Comparison of ENCODE assay signal across 27 mouse cellular contexts in the genomic region with DNA sequence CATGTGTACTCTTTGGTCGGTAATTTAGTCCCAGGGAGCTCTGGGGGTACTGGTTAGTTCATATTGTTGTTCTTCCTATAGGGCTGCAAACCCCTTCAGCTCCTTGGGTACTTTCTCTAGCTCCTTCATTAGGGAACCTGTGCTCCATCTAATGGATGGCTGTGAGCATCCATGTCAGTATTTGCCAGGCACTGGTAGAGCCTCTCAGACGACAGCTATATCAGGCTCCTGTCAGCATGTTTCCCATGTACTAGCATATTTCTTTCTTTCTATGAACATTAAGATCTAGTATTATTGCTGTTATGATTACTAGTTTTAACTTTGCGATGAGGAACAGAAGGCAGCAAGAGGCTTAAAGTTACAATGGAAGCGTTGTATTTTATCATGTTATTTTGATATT. TPM values are rescaled to one million over a fixed set of nuclear protein-coding genes. Genes with fewer than 3 reads are reported as not detected.
"Had no signal": no experiment of that assay in that cellular context is flagged by ENCODE, and none has a peak within 500 bp of the region (broad histone marks: within the 10 kb centered on the region; RNA-seq: fewer than 3 reads in every experiment).

No protein-coding gene starts in this region.

- H3K9me3 ChIP-seq: heart, embryonic 13.5 days; heart, embryonic 15.5 days; hindbrain, embryonic 12.5 days; intestine, embryonic 15.5 days; kidney, embryonic 15.5 days; limb, embryonic 13.5 days; limb, embryonic 15.5 days had no signal

- H3K4me2 ChIP-seq: heart, embryonic 11.5 days; heart, embryonic 13.5 days; heart, embryonic 15.5 days; hindbrain, embryonic 12.5 days; hindbrain, embryonic 14.5 days; intestine, embryonic 15.5 days; kidney, embryonic 15.5 days; limb, embryonic 13.5 days; limb, embryonic 15.5 days had no signal

- H3K4me1 ChIP-seq: heart, embryonic 13.5 days; heart, embryonic 15.5 days; hindbrain, embryonic 12.5 days; intestine, embryonic 15.5 days; kidney, embryonic 15.5 days; limb, embryonic 13.5 days; limb, embryonic 15.5 days had no signal

- H3K27me3 ChIP-seq: heart, embryonic 13.5 days; heart, embryonic 15.5 days; intestine, embryonic 15.5 days had no signal

- H3K36me3 ChIP-seq: heart, embryonic 13.5 days; heart, embryonic 15.5 days; hindbrain, embryonic 12.5 days; intestine, embryonic 15.5 days; kidney, embryonic 15.5 days; limb, embryonic 13.5 days; limb, embryonic 15.5 days had no signal

- ATAC-seq: hindbrain, embryonic 16.5 days; inflammation-experienced regulatory T-cells, adult 6 months; intestine, embryonic 15.5 days; intestine, postnatal 0 days had no signal

- H3K27ac ChIP-seq: heart, adult 2 months; heart, embryonic 13.5 days; heart, embryonic 15.5 days; hindbrain, embryonic 12.5 days; hindbrain, embryonic 14.5 days; intestine, embryonic 15.5 days; kidney, embryonic 15.5 days; kidney, postnatal 0 days; limb, embryonic 13.5 days; limb, embryonic 15.5 days had no signal

- DNase-seq: gastrocnemius, postnatal 14 days; gastrocnemius, postnatal 36 days; heart, adult 11 months; heart, adult 2 months; heart, postnatal 14 days; heart, postnatal 36 days; kidney, adult 18-20 months; kidney, adult 9 months; kidney, postnatal 14 days; kidney, postnatal 36 days; layer of hippocampus, adult 9-11 months; layer of hippocampus, postnatal 36 days; left cerebral cortex, postnatal 4 days had no signal

- H3K4me3 ChIP-seq: heart, adult 2 months; heart, embryonic 13.5 days; heart, embryonic 15.5 days; hindbrain, embryonic 12.5 days; intestine, embryonic 15.5 days; kidney, embryonic 15.5 days; limb, embryonic 13.5 days; limb, embryonic 15.5 days had no signal

- H3K9ac ChIP-seq: heart, embryonic 13.5 days; heart, embryonic 15.5 days; hindbrain, embryonic 12.5 days; hindbrain, embryonic 14.5 days; intestine, embryonic 15.5 days; kidney, embryonic 15.5 days; limb, embryonic 13.5 days; limb, embryonic 15.5 days had no signal

RNA-seq across cellular contexts. Expression of gene Nxf2, which starts 49.7 kb away (rescaled TPM):
- polyA plus RNA-seq: large intestine, adult 2 months had no signal
